Mouse (Mus musculus): Measurements from ENCODE around the gene D130043K22Rik.
"Not testable (repeated sequence)": the region's sequence is repeated elsewhere in the genome, so short reads cannot be mapped to it uniquely, and the experiment has no call there.

The D130043K22Rik gene

GRCm38 (mm10) chr13:24831353-24832130 lies 13.4 kb upstream of the D130043K22Rik start, which contains the start of the genes Acot13 and Tdp2:
Acot13 (minus strand) TSS chr13:24831540.
Tdp2 (plus strand) TSS chr13:24831679.
- in situ Hi-C loops (cut with MboI, MseI): no loop called here

GRCm38 (mm10) chr13:24832131-24832810 lies 12.7 kb upstream of the D130043K22Rik start:
- in situ Hi-C loops (cut with MboI, MseI): no loop called here

GRCm38 (mm10) chr13:24832811-24833155 lies 12.2 kb upstream of the D130043K22Rik start:
- in situ Hi-C loops (cut with MboI, MseI): no loop called here

GRCm38 (mm10) chr13:24837765-24838164 lies 7.2 kb upstream of the D130043K22Rik start:
- in situ Hi-C loops (cut with MboI, MseI): not testable (repeated sequence)

GRCm38 (mm10) chr13:24839831-24840230 lies 5.1 kb upstream of the D130043K22Rik start:
- in situ Hi-C loops (cut with MboI, MseI): no loop called here

- in situ Hi-C loops (cut with MboI, MseI): no loop called here
Measured at GRCm38 (mm10) chr13:24841702-24842101, 3.2 kb upstream of the D130043K22Rik start.

GRCm38 (mm10) chr13:24849318-24849717 lies 4.4 kb downstream of the D130043K22Rik start:
- in situ Hi-C loops (cut with MboI, MseI): no loop called here

- in situ Hi-C loops (cut with MboI, MseI): no loop called here
Measured at GRCm38 (mm10) chr13:24851989-24852388, 7.1 kb downstream of the D130043K22Rik start.

- in situ Hi-C loops (cut with MboI, MseI): no loop called here
Measured at GRCm38 (mm10) chr13:24852570-24852969, 7.6 kb downstream of the D130043K22Rik start.

- in situ Hi-C loops (cut with MboI, MseI): no loop called here
Measured at GRCm38 (mm10) chr13:24859115-24859514, 14.2 kb downstream of the D130043K22Rik start.

- in situ Hi-C loops (cut with MboI, MseI): no loop called here
Measured at GRCm38 (mm10) chr13:24861084-24861483, 16.1 kb downstream of the D130043K22Rik start.

- in situ Hi-C loops (cut with MboI, MseI): no loop called here
Measured at GRCm38 (mm10) chr13:24862021-24862420, 17.1 kb downstream of the D130043K22Rik start.

GRCm38 (mm10) chr13:24862520-24862919 lies 17.6 kb downstream of the D130043K22Rik start:
- in situ Hi-C loops (cut with MboI, MseI): no loop called here

GRCm38 (mm10) chr13:24866430-24867402 lies 21.8 kb downstream of the D130043K22Rik start:
- in situ Hi-C loops (cut with MboI, MseI): no loop called here

- in situ Hi-C loops (cut with MboI, MseI): no loop called here
Measured at GRCm38 (mm10) chr13:24867789-24868188, 22.9 kb downstream of the D130043K22Rik start.

GRCm38 (mm10) chr13:24868233-24868632 lies 23.3 kb downstream of the D130043K22Rik start:
- in situ Hi-C loops (cut with MboI, MseI): no loop called here

- in situ Hi-C loops (cut with MboI, MseI): no loop called here
Measured at GRCm38 (mm10) chr13:24879359-24880040, 34.6 kb downstream of the D130043K22Rik start.

GRCm38 (mm10) chr13:24880208-24880607 lies 35.3 kb downstream of the D130043K22Rik start:
- in situ Hi-C loops (cut with MboI, MseI): no loop called here

- in situ Hi-C loops (cut with MboI, MseI): no loop called here
Measured at GRCm38 (mm10) chr13:24880704-24881103, 35.8 kb downstream of the D130043K22Rik start.

GRCm38 (mm10) chr13:24882411-24882810 lies 37.5 kb downstream of the D130043K22Rik start:
- in situ Hi-C loops (cut with MboI, MseI): no loop called here

GRCm38 (mm10) chr13:24889554-24889953 lies 44.6 kb downstream of the D130043K22Rik start:
- in situ Hi-C loops (cut with MboI, MseI): no loop called here
